Mouse (Mus musculus): ENCODE results near the gene Cacna1i. TPM values are rescaled to one million over a fixed set of nuclear protein-coding genes. Genes with fewer than 3 reads are reported as not detected.
A peak's percentile ranks its signal among the peaks of the same experiment; 100 is the strongest.

Cacna1i gene
- polyA plus RNA-seq, 1 experiment from 2014 or later: 0.03 TPM

GRCm38 (mm10) chr15:80327743-80328540, 40.9 kb downstream of the Cacna1i start:
- no peak for TF ChIP-seq CTCF (IDR thresholded peaks at IDR 0.05)
- no peaks in the 10 kb centered on the region for H3K27me3 ChIP-seq
- in situ Hi-C loops (cut with MboI; ENCODE audit: low pct_unique_long_range_greater_than_20kb): no loop called here
- CTCF ChIA-PET: interaction anchor here (3.5 kb wide), 1 partner anchor 12 kb away, joined by 11 read pairs; no protein-coding TSS in a partner anchor
- DNase-seq (ENCODE audit: low read depth, low spot score): no peak
- POLR2A ChIA-PET: no interaction called here
- ATAC-seq: no peak

- ATAC-seq: no peak
- H3K27me3 ChIP-seq: no peaks in the 10 kb centered on the region
- POLR2A ChIA-PET: no interaction called here
These were observed 43.2 kb downstream of the Cacna1i start for GRCm38 (mm10) chr15:80330276-80330675.

GRCm38 (mm10) chr15:80334766-80335165, 47.7 kb downstream of the Cacna1i start:
- H3K27me3 ChIP-seq: no peaks in the 10 kb centered on the region
- DNase-seq (ENCODE audit: low read depth, low spot score): no peak
- ChIA-PET CTCF (no interaction called here), POLR2A (no interaction called here)
- in situ Hi-C loops (cut with MboI; ENCODE audit: low pct_unique_long_range_greater_than_20kb): loop anchor here (10.0 kb wide), 1 partner anchor 360 kb away; no protein-coding TSS in a partner anchor
- no peak for TF ChIP-seq CTCF (IDR thresholded peaks at IDR 0.05)
- ATAC-seq: no peak

More at GRCm38 (mm10) chr15:80330276-80330675, 43.2 kb downstream of the Cacna1i start:
- TF ChIP-seq CTCF (IDR thresholded peaks at IDR 0.05): no peak
- CTCF ChIA-PET: interaction anchor here (3.5 kb wide), 1 partner anchor 10 kb away, joined by 11 read pairs; no protein-coding TSS in a partner anchor
- in situ Hi-C loops (cut with MboI; ENCODE audit: low pct_unique_long_range_greater_than_20kb): loop anchor here (10.0 kb wide), 1 partner anchor 365 kb away; no protein-coding TSS in a partner anchor
- no peak for DNase-seq (ENCODE audit: low read depth, low spot score)

- in situ Hi-C loops (cut with MboI; ENCODE audit: low pct_unique_long_range_greater_than_20kb): loop anchor here (10.0 kb wide), 1 partner anchor 360 kb away; no protein-coding TSS in a partner anchor
- CTCF ChIA-PET: no interaction called here
- no peak for ATAC-seq
- DNase-seq (ENCODE audit: low read depth, low spot score): no peak
- TF ChIP-seq CTCF (IDR thresholded peaks at IDR 0.05): no peak
- no peaks in the 10 kb centered on the region for H3K27me3 ChIP-seq
- POLR2A ChIA-PET: no interaction called here
These were observed 48.2 kb downstream of the Cacna1i start for GRCm38 (mm10) chr15:80335196-80335595.

- TF ChIP-seq CTCF (IDR thresholded peaks at IDR 0.05): no peak
- no peak for DNase-seq (ENCODE audit: low read depth, low spot score)
- POLR2A ChIA-PET: no interaction called here
- CTCF ChIA-PET: interaction anchor here (0.7 to 1.5 kb wide), 9 partner anchors 10 to 364 kb away, joined by 3 to 11 read pairs (median 3); no protein-coding TSS in a partner anchor
- no peak for ATAC-seq
- in situ Hi-C loops (cut with MboI; ENCODE audit: low pct_unique_long_range_greater_than_20kb): no loop called here
- H3K27me3 ChIP-seq: no peaks in the 10 kb centered on the region
These were observed 53.3 kb downstream of the Cacna1i start for GRCm38 (mm10) chr15:80340348-80340747.

- in situ Hi-C loops (cut with MboI; ENCODE audit: low pct_unique_long_range_greater_than_20kb): no loop called here
- DNase-seq (ENCODE audit: low read depth, low spot score): no peak
- ChIA-PET CTCF (no interaction called here), POLR2A (no interaction called here)
- no peak for TF ChIP-seq CTCF (IDR thresholded peaks at IDR 0.05)
- no peak for ATAC-seq
- no peaks in the 10 kb centered on the region for H3K27me3 ChIP-seq
These were observed 55.4 kb downstream of the Cacna1i start for GRCm38 (mm10) chr15:80342394-80342793.

- ChIA-PET CTCF (no interaction called here), POLR2A (no interaction called here)
- in situ Hi-C loops (cut with MboI; ENCODE audit: low pct_unique_long_range_greater_than_20kb): no loop called here
- no peaks in the 10 kb centered on the region for H3K27me3 ChIP-seq
- ATAC-seq (no peak), DNase-seq (ENCODE audit: low read depth, low spot score) (no peak)
- TF ChIP-seq CTCF (IDR thresholded peaks at IDR 0.05): no peak
These were observed 56.0 kb downstream of the Cacna1i start for GRCm38 (mm10) chr15:80343031-80343430.

- no peak for DNase-seq (ENCODE audit: low read depth, low spot score)
- ChIA-PET POLR2A (no interaction called here), CTCF (no interaction called here)
- in situ Hi-C loops (cut with MboI; ENCODE audit: low pct_unique_long_range_greater_than_20kb): no loop called here
- ATAC-seq: no peak
- no peak for TF ChIP-seq CTCF (IDR thresholded peaks at IDR 0.05)
- H3K27me3 ChIP-seq: no peaks in the 10 kb centered on the region
These were observed 56.7 kb downstream of the Cacna1i start for GRCm38 (mm10) chr15:80343731-80344130.

- H3K27me3 ChIP-seq: no peaks in the 10 kb centered on the region
These were observed 59.5 kb downstream of the Cacna1i start for GRCm38 (mm10) chr15:80346510-80346909.

GRCm38 (mm10) chr15:80350431-80350830, 63.4 kb downstream of the Cacna1i start:
- ChIA-PET CTCF (no interaction called here), POLR2A (no interaction called here)
- TF ChIP-seq CTCF (IDR thresholded peaks at IDR 0.05): no peak
- H3K27me3 ChIP-seq: no peaks in the 10 kb centered on the region
- in situ Hi-C loops (cut with MboI; ENCODE audit: low pct_unique_long_range_greater_than_20kb): no loop called here
- DNase-seq (ENCODE audit: low read depth, low spot score) (peak; percentile 22), ATAC-seq (no peak)

More at GRCm38 (mm10) chr15:80346510-80346909, 59.5 kb downstream of the Cacna1i start:
- ATAC-seq: no peak
- DNase-seq (ENCODE audit: low read depth, low spot score): no peak
- in situ Hi-C loops (cut with MboI; ENCODE audit: low pct_unique_long_range_greater_than_20kb): no loop called here
- ChIA-PET CTCF (no interaction called here), POLR2A (no interaction called here)
- TF ChIP-seq CTCF (IDR thresholded peaks at IDR 0.05): no peak

GRCm38 (mm10) chr15:80358798-80359197, 71.8 kb downstream of the Cacna1i start:
- peaks cover 3% of the 10 kb centered on the region for H3K27me3 ChIP-seq
- ChIA-PET POLR2A (no interaction called here), CTCF (no interaction called here)
- in situ Hi-C loops (cut with MboI; ENCODE audit: low pct_unique_long_range_greater_than_20kb): no loop called here
- ATAC-seq: no peak
- no peak for TF ChIP-seq CTCF (IDR thresholded peaks at IDR 0.05)
- no peak for DNase-seq (ENCODE audit: low read depth, low spot score)

All from Patski (cell line).